Mouse (Mus musculus) C2C12 (cell line): ENCODE results near the gene Adipor2. TPM values are rescaled to one million over a fixed set of nuclear protein-coding genes. Genes with fewer than 3 reads are reported as not detected.
A peak's percentile ranks its signal among the peaks of the same experiment; 100 is the strongest.

Source experiments
- H3K27me3 ChIP-seq: one replicate; pipeline ENCODE4 v1.6.1; 2011; ENCODE audit not compliant: control insufficient read depth, insufficient read depth, insufficient read length
- H3K36me3 ChIP-seq: one replicate; pipeline ENCODE4 v1.6.1; 2011; ENCODE audit not compliant: control insufficient read depth, insufficient read depth
- H3K4me3 ChIP-seq: one replicate; pipeline ENCODE4 v1.5.1; 2011; ENCODE audit warnings: mild to moderate bottlenecking, control low read depth; ENCODE audit not compliant: poor library complexity, insufficient read depth, severe bottlenecking
- H3K79me2 ChIP-seq: one replicate; pipeline ENCODE4 v1.6.1; 2011; ENCODE audit not compliant: control insufficient read depth, insufficient read depth
- H3K79me3 ChIP-seq: one replicate; pipeline ENCODE4 v1.6.1; 2011; ENCODE audit warnings: low read depth, control low read depth
- H3ac ChIP-seq: one replicate; pipeline ENCODE3; 2011; ENCODE audit warnings: low read depth; ENCODE audit not compliant: control insufficient read depth, insufficient read length
- CEBPB ChIP-seq: IDR thresholded peaks from one replicate; pipeline ENCODE4 v1.6.1; 2011; ENCODE audit warnings: low read depth, mild to moderate bottlenecking, control low read depth, moderate library complexity
- CTCF ChIP-seq: IDR thresholded peaks from one replicate; pipeline ENCODE4 v1.5.1; 2011; ENCODE audit not compliant: control insufficient read depth, insufficient read depth, insufficient read length
- FOSL1 ChIP-seq: IDR thresholded peaks from one replicate; pipeline ENCODE4 v1.8.0; 2011; ENCODE audit warnings: mild to moderate bottlenecking, low read length; ENCODE audit not compliant: poor library complexity, insufficient read depth, severe bottlenecking
- MAX ChIP-seq: IDR thresholded peaks from one replicate; pipeline ENCODE4 v1.6.1; 2011; ENCODE audit warnings: mild to moderate bottlenecking, control low read depth
- MYOD1 ChIP-seq: IDR thresholded peaks from one replicate; pipeline ENCODE4 v1.6.1; 2011; ENCODE audit warnings: low read depth; ENCODE audit not compliant: control insufficient read depth, insufficient read length
- MYOG ChIP-seq: IDR thresholded peaks from one replicate; pipeline ENCODE4 v1.6.1; 2011; ENCODE audit not compliant: control insufficient read depth, insufficient read length; ENCODE audit errors: extremely low read depth
- USF1 ChIP-seq: IDR thresholded peaks from one replicate; pipeline ENCODE4 v1.6.1; 2011; ENCODE audit warnings: low read depth, mild to moderate bottlenecking, control low read depth, moderate library complexity
- polyA plus RNA-seq: library from polyadenylated mRNA; unstranded; fragments of >200 nt; fragmentation: generic; extraction: Trizol; gene quantifications from one replicate; pipeline ENCODE4 v1.2.1, GENCODE M21; 2012; ENCODE audit warnings: missing spikeins

The Adipor2 gene
- polyA plus RNA-seq, 1 experiment: 28.0 TPM

GRCm38 (mm10) chr6:119388650-119389012 lies 28.9 kb downstream of the Adipor2 start:
- peak; percentile 37 for TF ChIP-seq USF1
- TF ChIP-seq MYOD1: no peak
- no peak for TF ChIP-seq MYOG
- TF ChIP-seq MAX: peak; percentile 61
- no peak for TF ChIP-seq CEBPB
- no peak for TF ChIP-seq FOSL1
- no peak for TF ChIP-seq CTCF
- Histone ChIP-seq H3K79me2 (peaks cover 45% of the 10 kb centered on the region), H3K36me3 (no peaks in the 10 kb centered on the region), H3K79me3 (peaks cover 43% of the 10 kb centered on the region), H3K4me3 (peak overlapping the region; percentile 68), H3K27me3 (no peaks in the 10 kb centered on the region), H3ac (peak overlapping the region; percentile 60)

DNA sequence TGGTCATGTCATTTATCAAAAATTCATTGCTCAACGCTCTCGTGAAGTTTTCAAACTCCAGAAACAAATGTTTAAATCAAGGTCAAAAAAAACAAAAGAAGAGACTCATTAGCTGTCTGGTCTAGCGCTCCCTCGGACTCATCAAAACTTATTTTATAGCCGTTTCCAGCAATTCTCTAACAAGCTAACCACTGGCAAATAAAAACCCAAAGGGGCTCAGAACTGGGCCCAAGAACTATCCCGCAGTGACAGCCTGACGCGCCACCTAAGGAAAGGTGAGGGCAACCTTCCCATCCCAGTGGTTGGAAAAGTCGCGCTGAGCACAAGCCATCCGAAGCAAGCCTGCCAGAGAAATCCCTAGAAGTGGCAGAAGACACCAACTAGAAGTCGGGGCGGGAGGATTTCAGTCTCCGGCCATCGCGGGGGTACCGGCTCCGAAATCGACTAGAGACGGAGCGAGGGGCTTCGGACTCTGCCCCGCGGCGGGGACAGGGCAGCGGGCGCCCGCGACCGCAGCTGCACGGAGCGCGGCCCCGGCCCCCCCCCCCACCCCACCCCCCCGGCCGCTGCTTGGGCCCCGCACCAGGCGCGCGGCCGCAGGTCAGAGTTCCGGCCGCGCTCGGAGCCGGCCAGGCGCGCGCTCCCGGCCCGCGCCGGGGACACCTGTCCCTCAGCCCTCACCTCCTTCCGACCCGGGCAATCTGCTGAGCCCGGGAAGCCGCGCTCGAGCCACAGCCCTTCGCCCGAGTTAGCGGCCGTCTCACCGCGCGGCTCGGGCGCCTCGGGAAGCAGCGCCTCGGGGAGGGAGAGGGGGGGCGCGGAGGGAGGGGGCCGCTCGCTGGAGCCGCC lies 29.5 kb downstream of the Adipor2 start:
- H3K36me3 ChIP-seq: no peaks in the 10 kb centered on the region
- TF ChIP-seq CTCF: no peak
- TF ChIP-seq USF1: no peak
- no peak for TF ChIP-seq CEBPB
- H3K79me3 ChIP-seq: peaks cover 49% of the 10 kb centered on the region
- no peaks in the 10 kb centered on the region for H3K27me3 ChIP-seq
- peak overlapping the region; percentile 60 for H3ac ChIP-seq
- peaks cover 51% of the 10 kb centered on the region for H3K79me2 ChIP-seq
- peak overlapping the region; percentile 68 for H3K4me3 ChIP-seq

- Histone ChIP-seq H3K27me3 (no peaks in the 10 kb centered on the region), H3K79me2 (peaks cover 63% of the 10 kb centered on the region), H3K79me3 (peaks cover 59% of the 10 kb centered on the region), H3K36me3 (no peaks in the 10 kb centered on the region), H3K4me3 (no peak overlapping the region), H3ac (no peak overlapping the region)
- no peak for TF ChIP-seq CEBPB
- no peak for TF ChIP-seq MAX
- no peak for TF ChIP-seq FOSL1
- TF ChIP-seq MYOD1: no peak
- no peak for TF ChIP-seq CTCF
- TF ChIP-seq USF1: no peak
- TF ChIP-seq MYOG: no peak
Measured at GRCm38 (mm10) chr6:119386821-119387220, 30.7 kb downstream of the Adipor2 start.

DNA sequence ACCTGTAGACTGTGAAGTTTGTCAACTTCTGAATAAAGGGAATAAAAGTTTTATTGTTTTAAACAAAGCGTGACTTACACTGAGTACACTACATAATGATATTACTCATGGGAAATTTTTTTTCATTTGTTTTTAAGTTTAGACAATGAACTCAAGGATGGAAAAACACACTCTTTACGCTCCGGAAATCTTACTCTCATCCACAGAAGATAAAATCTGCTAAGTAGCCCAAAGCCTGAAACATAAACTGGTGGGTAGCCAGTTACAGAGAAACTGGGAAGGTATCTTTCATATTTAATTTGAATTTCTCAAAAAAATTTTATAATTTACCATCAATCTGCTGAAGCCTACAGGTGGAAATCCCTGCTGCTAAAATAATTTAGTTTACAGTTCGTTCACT lies 31.1 kb downstream of the Adipor2 start:
- Histone ChIP-seq H3K79me3 (peaks cover 63% of the 10 kb centered on the region), H3ac (no peak overlapping the region), H3K27me3 (no peaks in the 10 kb centered on the region), H3K79me2 (peaks cover 67% of the 10 kb centered on the region), H3K4me3 (no peak overlapping the region), H3K36me3 (no peaks in the 10 kb centered on the region)
- TF ChIP-seq CTCF: no peak
- no peak for TF ChIP-seq MYOG
- no peak for TF ChIP-seq CEBPB
- no peak for TF ChIP-seq MYOD1
- TF ChIP-seq MAX: no peak
- no peak for TF ChIP-seq FOSL1
- TF ChIP-seq USF1: no peak

DNA sequence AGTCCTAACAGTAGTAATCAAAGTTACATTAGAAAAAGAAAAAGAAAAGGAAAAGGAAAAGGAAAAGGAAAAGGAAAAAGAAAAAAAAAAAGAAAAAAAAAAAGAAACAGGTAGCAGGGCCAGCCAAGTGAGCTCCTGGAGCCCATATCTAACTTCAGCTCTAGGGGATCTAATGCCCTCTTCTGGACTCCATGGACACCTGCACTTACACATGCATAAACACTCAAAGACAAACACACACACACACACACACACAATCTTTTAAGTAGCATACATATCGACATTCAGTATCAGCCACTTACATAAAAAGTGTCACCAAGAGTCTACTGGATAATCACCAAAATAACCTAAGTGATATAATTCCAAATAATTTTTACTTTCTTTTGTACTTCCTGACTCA lies 31.8 kb downstream of the Adipor2 start:
- Histone ChIP-seq H3K36me3 (no peaks in the 10 kb centered on the region), H3K79me2 (peaks cover 75% of the 10 kb centered on the region), H3K4me3 (no peak overlapping the region), H3K27me3 (no peaks in the 10 kb centered on the region), H3ac (no peak overlapping the region), H3K79me3 (peaks cover 70% of the 10 kb centered on the region)
- TF ChIP-seq CTCF (no peak), MAX (no peak), USF1 (no peak), MYOD1 (no peak), FOSL1 (no peak), MYOG (no peak), CEBPB (no peak)

- Histone ChIP-seq H3K36me3 (no peaks in the 10 kb centered on the region), H3K4me3 (no peak overlapping the region), H3K79me2 (peaks cover 99% of the 10 kb centered on the region), H3K27me3 (no peaks in the 10 kb centered on the region), H3ac (no peak overlapping the region), H3K79me3 (peaks cover 56% of the 10 kb centered on the region)
- no peak for TF ChIP-seq MYOG
Measured at GRCm38 (mm10) chr6:119378631-119379030, 38.9 kb downstream of the Adipor2 start.
